Mouse (Mus musculus) forebrain, embryonic 14.5 days (tissue): Measurements from ENCODE around the gene Anxa4. TPM values are rescaled to one million over a fixed set of nuclear protein-coding genes. Genes with fewer than 3 reads are reported as not detected.

Experiments used
- ATAC-seq: fragments of 200-750 bp; cut with Nextera tagmentation; 2 replicates; pipeline ENCODE4 v1.8.0; 2017; ENCODE audit warnings: mild to moderate bottlenecking, moderate library complexity
- DNase-seq: peaks from one replicate; pipeline ENCODE4 v3.0.0-alpha.2; 2015; ENCODE audit warnings: low spot score
- H3K27ac ChIP-seq: fragments of 300-500 bp; sonication (generic); 2 replicates; pipeline ENCODE4 v1.5.1; 2014; ENCODE audit warnings: low read depth, mild to moderate bottlenecking, control low read depth, low read length, moderate library complexity
- H3K27me3 ChIP-seq: fragments of 300-500 bp; sonication (generic); replicated peaks from 2 replicates; pipeline ENCODE4 v1.6.1; 2014; ENCODE audit warnings: low read length, control low read depth, mixed read lengths; ENCODE audit not compliant: control insufficient read depth, insufficient read depth
- H3K36me3 ChIP-seq: fragments of 300-500 bp; sonication (generic); 2 replicates; pipeline ENCODE4 v1.6.1; 2014; ENCODE audit warnings: low read length, control low read depth; ENCODE audit not compliant: control insufficient read depth, insufficient read depth
- H3K4me1 ChIP-seq: fragments of 300-500 bp; sonication (generic); 2 replicates; pipeline ENCODE4 v1.6.1; 2014; ENCODE audit warnings: antibody characterized with exemption, low read length, control low read depth; ENCODE audit not compliant: control insufficient read depth, insufficient read depth
- H3K4me2 ChIP-seq: fragments of 300-500 bp; sonication (generic); 2 replicates; pipeline ENCODE4 v1.6.1; 2014; ENCODE audit warnings: mild to moderate bottlenecking, control low read depth, low read length
- H3K4me3 ChIP-seq: fragments of 300-500 bp; sonication (generic); 2 replicates; pipeline ENCODE4 v1.5.1; 2014; ENCODE audit warnings: low read depth, low read length, control low read depth
- H3K9ac ChIP-seq: fragments of 300-500 bp; sonication (generic); 2 replicates; pipeline ENCODE4 v1.6.1; 2014; ENCODE audit warnings: mild to moderate bottlenecking, low read length, control low read depth, moderate library complexity
- H3K9me3 ChIP-seq: fragments of 300-500 bp; sonication (generic); replicated peaks from 2 replicates; pipeline ENCODE4 v1.6.1; 2016; ENCODE audit warnings: low read length, control low read depth, mixed read lengths; ENCODE audit not compliant: control insufficient read depth
- WGBS: fragments of 180-500 bp; shearing (Covaris S2); extraction: QIAGEN DNeasy Blood & Tissue Kit; methylation state at CpG from one replicate; pipeline ENCODE4 v1.1.7; 2014; 5-methylcytosine and 5-hydroxymethylcytosine counted together
- polyA plus RNA-seq: library from polyadenylated mRNA; unstranded; fragments of >200 nt; fragmentation: Nextera tagmentation; extraction: Ambion mirVana; gene quantifications from 2 replicates; pipeline ENCODE4 v1.2.1, GENCODE M21; 2014

The Anxa4 gene
- polyA plus RNA-seq, 1 experiment from 2014 or later, result 6.5 TPM

GRCm38 (mm10) chr6:86813341-86813740, 20.0 kb upstream of the Anxa4 start:
- Histone ChIP-seq H3K27me3 (no peaks in the 10 kb centered on the region), H3K4me2 (no peak overlapping the region), H3K4me1 (no peaks in the 10 kb centered on the region), H3K27ac (no peak overlapping the region), H3K9me3 (no peaks in the 10 kb centered on the region), H3K4me3 (no peak overlapping the region), H3K36me3 (no peaks in the 10 kb centered on the region), H3K9ac (no peak overlapping the region)
- DNase-seq (peak; percentile 34), ATAC-seq (no peak)
- WGBS, result 23% methylated on average over 3 of the region's 3 CpGs

DNA sequence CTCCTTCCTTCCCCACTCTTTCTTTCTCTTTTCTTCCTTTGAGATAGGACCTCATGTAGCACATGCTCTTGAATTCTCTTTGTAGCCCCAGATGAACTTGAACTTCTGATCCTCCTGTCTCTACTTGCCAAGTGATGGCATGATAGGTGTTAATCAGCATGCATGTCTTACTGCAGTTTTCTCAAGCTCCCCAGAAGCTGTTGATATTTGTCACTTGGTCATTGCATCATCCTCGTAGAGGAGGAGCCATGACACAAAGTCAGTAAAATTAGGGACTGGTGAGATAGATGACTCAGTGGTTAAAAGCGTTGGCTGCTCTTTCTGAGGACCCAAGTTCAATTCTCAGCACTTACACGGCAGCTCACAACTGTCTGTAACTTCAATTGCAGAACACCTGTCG, 19.5 kb upstream of the Anxa4 start:
- no peaks in the 10 kb centered on the region for H3K9me3 ChIP-seq
- no peak for ATAC-seq
- no peak overlapping the region for H3K27ac ChIP-seq
- no peak for DNase-seq
- no peak overlapping the region for H3K9ac ChIP-seq
- H3K4me2 ChIP-seq, result no peak overlapping the region
- 65% methylated on average over 4 of the region's 4 CpGs for WGBS
- no peak overlapping the region for H3K4me3 ChIP-seq
- H3K36me3 ChIP-seq, result no peaks in the 10 kb centered on the region
- H3K4me1 ChIP-seq, result no peaks in the 10 kb centered on the region
- no peaks in the 10 kb centered on the region for H3K27me3 ChIP-seq

GRCm38 (mm10) chr6:86806455-86807086, 13.2 kb upstream of the Anxa4 start:
- H3K9me3 ChIP-seq, result no peaks in the 10 kb centered on the region
- H3K27me3 ChIP-seq, result no peaks in the 10 kb centered on the region
- H3K4me2 ChIP-seq, result no peak overlapping the region
- no peak overlapping the region for H3K9ac ChIP-seq
- H3K36me3 ChIP-seq, result no peaks in the 10 kb centered on the region
- DNase-seq, result peak; percentile 53
- under 1% methylated on average over 5 of the region's 5 CpGs for WGBS
- no peak overlapping the region for H3K27ac ChIP-seq
- H3K4me3 ChIP-seq, result no peak overlapping the region
- ATAC-seq, result no peak
- no peaks in the 10 kb centered on the region for H3K4me1 ChIP-seq

DNA sequence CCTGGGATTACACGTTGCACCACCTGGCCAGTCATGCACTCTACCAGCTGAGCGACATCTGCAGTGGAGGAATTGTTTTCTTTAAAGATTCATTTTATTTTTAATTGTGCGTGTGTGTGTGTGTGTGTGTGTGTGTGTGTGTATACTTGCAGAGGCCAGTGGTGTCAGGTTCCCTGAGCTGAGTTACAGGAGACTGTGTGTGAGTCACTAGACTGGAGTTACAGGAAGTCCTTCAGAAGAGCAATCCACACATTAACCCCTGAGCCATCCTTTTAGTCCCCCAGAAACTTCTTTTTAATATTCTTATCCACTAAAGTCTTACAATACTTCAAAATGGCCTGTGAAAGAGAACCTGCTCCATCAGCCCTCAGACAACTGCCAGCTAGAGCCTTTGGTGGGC, 11.3 kb upstream of the Anxa4 start:
- no peak overlapping the region for H3K4me3 ChIP-seq
- no peak overlapping the region for H3K9ac ChIP-seq
- no peaks in the 10 kb centered on the region for H3K27me3 ChIP-seq
- H3K9me3 ChIP-seq, result no peaks in the 10 kb centered on the region
- WGBS, result 89% methylated on average over 3 of the region's 3 CpGs
- ATAC-seq, result no peak
- H3K4me2 ChIP-seq, result no peak overlapping the region
- H3K36me3 ChIP-seq, result no peaks in the 10 kb centered on the region
- no peak overlapping the region for H3K27ac ChIP-seq
- no peak for DNase-seq
- no peaks in the 10 kb centered on the region for H3K4me1 ChIP-seq

DNA sequence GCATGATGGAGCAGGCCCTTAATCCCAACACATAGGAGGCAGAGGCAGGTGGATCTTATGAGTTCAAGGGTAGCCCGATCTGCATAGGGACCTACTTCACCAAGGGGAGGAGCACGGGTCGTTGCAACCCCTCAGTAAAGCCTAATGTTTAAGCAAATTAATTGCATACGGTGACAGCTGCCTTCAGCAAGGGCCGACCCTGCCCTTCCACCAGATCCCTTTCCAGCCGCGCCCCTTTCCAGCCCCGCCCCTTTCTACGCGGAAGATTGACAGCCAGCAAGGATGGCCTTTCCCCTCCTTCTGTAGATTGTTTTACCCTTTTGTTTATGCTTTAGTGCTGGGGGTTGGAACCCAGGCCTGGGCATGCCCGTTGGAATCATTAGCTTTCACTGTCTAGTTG, 8.0 kb upstream of the Anxa4 start:
- DNase-seq (no peak), ATAC-seq (no peak)
- Histone ChIP-seq H3K27ac (no peak overlapping the region), H3K4me2 (no peak overlapping the region), H3K9ac (no peak overlapping the region), H3K9me3 (no peaks in the 10 kb centered on the region), H3K4me3 (no peak overlapping the region), H3K36me3 (no peaks in the 10 kb centered on the region), H3K4me1 (no peaks in the 10 kb centered on the region), H3K27me3 (no peaks in the 10 kb centered on the region)
- 60% methylated on average over 11 of the region's 11 CpGs for WGBS

DNA sequence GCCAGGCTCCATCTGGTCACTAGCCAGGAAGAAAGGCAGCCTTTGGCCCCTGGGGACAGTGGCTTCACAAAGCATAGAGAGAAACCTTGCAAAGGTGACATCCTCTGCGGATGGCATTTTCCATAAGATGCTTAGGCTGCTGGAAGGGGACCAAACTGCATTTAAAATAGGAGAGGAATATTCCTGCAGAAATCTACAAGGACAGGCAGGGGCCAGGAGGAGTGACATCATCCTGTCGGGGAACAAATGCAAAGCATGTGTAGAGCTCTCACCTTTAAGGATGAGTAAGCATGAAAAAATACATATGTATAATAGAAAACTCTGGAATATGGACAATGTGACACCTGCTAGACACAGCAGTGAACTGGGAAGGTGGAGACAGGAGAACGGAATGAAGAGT, 7.1 kb upstream of the Anxa4 start:
- DNase-seq (no peak), ATAC-seq (no peak)
- Histone ChIP-seq H3K27me3 (no peaks in the 10 kb centered on the region), H3K9me3 (no peaks in the 10 kb centered on the region), H3K9ac (no peak overlapping the region), H3K4me3 (no peak overlapping the region), H3K36me3 (no peaks in the 10 kb centered on the region), H3K27ac (no peak overlapping the region), H3K4me2 (no peak overlapping the region), H3K4me1 (no peaks in the 10 kb centered on the region)
- 90% methylated on average over 3 of the region's 3 CpGs for WGBS

DNA sequence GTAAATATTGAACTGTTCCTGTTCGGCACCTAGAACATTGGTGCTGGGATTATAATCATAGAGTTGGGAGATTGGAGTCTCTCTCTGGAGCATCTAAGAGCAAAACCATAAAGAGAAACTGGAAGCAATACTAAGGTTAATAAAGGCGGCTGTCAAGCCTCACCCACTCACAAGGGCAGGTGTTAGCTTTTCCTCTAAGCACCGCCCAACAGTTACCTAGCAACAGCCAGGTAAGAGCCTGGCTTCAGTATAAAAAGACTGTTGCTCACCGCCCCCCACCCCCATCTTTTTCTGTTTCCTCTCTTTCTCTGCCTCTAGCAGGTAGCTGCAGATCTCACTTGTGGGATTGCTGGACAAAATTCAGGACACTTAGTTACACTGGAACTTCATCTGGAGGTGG, 4.1 kb upstream of the Anxa4 start:
- ATAC-seq (no peak), DNase-seq (no peak)
- 0 out of 2 replicates have a peak, but pooled peaks cover 3% of the 10 kb centered on the region for H3K27me3 ChIP-seq
- H3K4me1 ChIP-seq, result peaks cover 10% of the 10 kb centered on the region
- no peak overlapping the region for H3K27ac ChIP-seq
- no peak overlapping the region for H3K4me3 ChIP-seq
- H3K36me3 ChIP-seq, result no peaks in the 10 kb centered on the region
- no peaks in the 10 kb centered on the region for H3K9me3 ChIP-seq
- H3K4me2 ChIP-seq, result no peak overlapping the region
- H3K9ac ChIP-seq, result no peak overlapping the region
- 56% methylated on average over 4 of the region's 4 CpGs for WGBS

DNA sequence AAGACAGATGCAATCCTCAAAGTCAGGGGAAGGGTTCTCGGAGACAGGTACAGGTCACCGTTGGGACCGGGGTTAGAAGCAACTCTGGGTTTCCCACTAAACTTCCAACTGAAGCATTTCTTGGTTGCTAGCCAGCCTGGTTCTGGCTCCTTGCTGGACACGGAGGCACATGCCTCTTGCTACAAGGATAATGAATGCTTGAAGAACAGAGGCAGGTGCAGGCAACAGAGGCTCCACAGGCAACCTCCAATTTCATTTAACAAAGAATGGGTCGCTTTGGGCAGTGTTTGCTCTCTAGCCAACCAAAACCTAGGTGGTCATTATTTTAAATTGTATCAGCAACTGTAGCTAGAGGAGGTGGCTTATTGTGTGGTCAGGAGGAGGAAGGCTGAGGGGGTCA, 573 bp upstream of the Anxa4 start:
- Histone ChIP-seq H3K4me3 (no peak overlapping the region), H3K9ac (no peak overlapping the region), H3K27ac (no peak overlapping the region), H3K4me2 (peak overlapping the region; percentile 81; the same call in 1 of the 2 replicates), H3K36me3 (no peaks in the 10 kb centered on the region), H3K4me1 (peaks cover 10% of the 10 kb centered on the region), H3K9me3 (no peaks in the 10 kb centered on the region), H3K27me3 (0 out of 2 replicates have a peak, but pooled peaks cover 10% of the 10 kb centered on the region)
- no peak for ATAC-seq
- no peak for DNase-seq
- 56% methylated on average over 5 of the region's 5 CpGs for WGBS

GRCm38 (mm10) chr6:86790351-86790943, 2.9 kb downstream of the Anxa4 start:
- ATAC-seq, result no peak
- Histone ChIP-seq H3K27ac (no peak overlapping the region), H3K4me1 (peaks cover 10% of the 10 kb centered on the region), H3K36me3 (no peaks in the 10 kb centered on the region), H3K4me2 (no peak overlapping the region), H3K9ac (no peak overlapping the region), H3K27me3 (0 out of 2 replicates have a peak, but pooled peaks cover 10% of the 10 kb centered on the region), H3K9me3 (no peaks in the 10 kb centered on the region), H3K4me3 (no peak overlapping the region)
- WGBS, result 88% methylated on average over 10 of the region's 10 CpGs
- DNase-seq, result no peak
